Mouse (Mus musculus) kidney, embryonic 15.5 days (tissue): Measurements from ENCODE around the gene Pla2g1b. TPM values are rescaled to one million over a fixed set of nuclear protein-coding genes. Genes with fewer than 3 reads are reported as not detected.
"Not testable (repeated sequence)": the region's sequence is repeated elsewhere in the genome, so short reads cannot be mapped to it uniquely, and the experiment has no call there.

Experiments used
- ATAC-seq: fragments of 200-750 bp; cut with Nextera tagmentation; replicated peaks from 2 replicates; pipeline ENCODE4 v1.8.0; 2017; ENCODE audit warnings: moderate TSS enrichment; ENCODE audit not compliant: low FRiP score
- H3K27ac ChIP-seq: fragments of 300-500 bp; sonication (generic); 2 replicates; pipeline ENCODE4 v1.5.1; 2015; ENCODE audit warnings: mild to moderate bottlenecking, inconsistent platforms
- H3K27me3 ChIP-seq: fragments of 300-500 bp; sonication (generic); 2 replicates; pipeline ENCODE4 v1.6.1; 2015; ENCODE audit warnings: inconsistent platforms
- H3K36me3 ChIP-seq: fragments of 300-500 bp; sonication (generic); 2 replicates; pipeline ENCODE4 v1.6.1; 2015; ENCODE audit warnings: inconsistent platforms
- H3K4me1 ChIP-seq: fragments of 300-500 bp; sonication (generic); 2 replicates; pipeline ENCODE4 v1.6.1; 2015; ENCODE audit warnings: inconsistent platforms
- H3K4me2 ChIP-seq: fragments of 300-500 bp; sonication (generic); 2 replicates; pipeline ENCODE4 v1.6.1; 2015; ENCODE audit warnings: moderate library complexity, mild to moderate bottlenecking, inconsistent platforms
- H3K4me3 ChIP-seq: fragments of 300-500 bp; sonication (generic); replicated peaks from 2 replicates; pipeline ENCODE4 v1.5.1; 2015; ENCODE audit warnings: mild to moderate bottlenecking, inconsistent platforms
- H3K9ac ChIP-seq: fragments of 300-500 bp; sonication (generic); 2 replicates; pipeline ENCODE4 v1.6.1; 2015; ENCODE audit warnings: mild to moderate bottlenecking, inconsistent platforms
- H3K9me3 ChIP-seq: fragments of 300-500 bp; sonication (generic); replicated peaks from 2 replicates; pipeline ENCODE4 v1.6.1; 2016; ENCODE audit warnings: inconsistent platforms
- WGBS: fragments of 180-500 bp; shearing (Covaris S2); methylation state at CpG from one replicate; pipeline ENCODE4 v1.1.7; 2015; ENCODE audit warnings: mixed read lengths; 5-methylcytosine and 5-hydroxymethylcytosine counted together
- polyA plus RNA-seq: library from polyadenylated mRNA; unstranded; fragments of >200 nt; fragmentation: Nextera tagmentation; extraction: Ambion mirVana; gene quantifications from 2 replicates; pipeline ENCODE4 v1.2.1, GENCODE M21; 2015

Pla2g1b gene
- polyA plus RNA-seq, 1 experiment from 2014 or later, result 0.61 TPM

DNA sequence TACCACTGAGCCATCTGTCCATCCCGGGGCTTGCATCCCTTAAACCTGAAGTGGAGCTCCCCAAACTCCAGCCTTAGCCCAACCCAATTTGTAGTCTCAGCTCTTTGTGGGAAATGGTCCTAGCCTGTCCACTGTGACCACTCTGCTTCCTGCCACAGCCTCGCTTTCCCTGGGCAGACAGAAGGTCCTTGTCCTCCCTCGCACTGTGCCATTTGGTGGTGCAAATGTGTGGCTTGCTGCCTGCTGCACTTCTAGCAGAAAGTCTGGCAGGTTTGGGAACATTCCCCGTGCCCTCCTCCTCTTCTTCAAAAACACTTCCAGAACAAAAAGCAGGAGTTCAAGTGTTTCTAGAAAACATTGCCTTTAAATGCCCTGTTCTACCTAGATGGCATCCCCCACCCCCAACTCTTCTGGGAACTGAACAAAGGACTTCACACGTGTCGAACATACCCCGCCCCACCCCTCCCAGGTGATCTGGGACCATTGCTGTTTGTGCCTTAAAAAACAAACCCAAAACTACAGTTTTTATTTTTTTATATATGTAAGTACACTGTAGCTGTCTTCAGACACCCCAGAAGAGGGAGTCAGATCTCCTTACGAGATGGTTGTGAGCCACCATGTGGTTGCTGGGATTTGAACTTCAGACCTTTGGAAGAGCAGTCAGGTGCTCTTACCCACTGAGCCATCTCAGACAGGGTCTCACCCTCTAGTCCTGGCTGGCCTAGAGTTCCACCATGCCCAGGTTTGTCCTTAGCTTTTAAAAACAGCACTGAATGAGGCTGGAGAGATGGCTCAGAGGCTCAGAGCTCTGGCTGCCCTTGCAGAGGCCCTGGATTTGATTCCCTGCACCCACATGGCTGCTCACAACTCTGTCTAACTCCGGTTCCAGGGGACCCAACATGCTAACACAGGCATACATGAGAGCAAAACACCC lies 32.5 kb downstream of the Pla2g1b start:
- H3K4me2 ChIP-seq, result no peak overlapping the region
- 41% methylated on average over 9 of the region's 9 CpGs for WGBS

DNA sequence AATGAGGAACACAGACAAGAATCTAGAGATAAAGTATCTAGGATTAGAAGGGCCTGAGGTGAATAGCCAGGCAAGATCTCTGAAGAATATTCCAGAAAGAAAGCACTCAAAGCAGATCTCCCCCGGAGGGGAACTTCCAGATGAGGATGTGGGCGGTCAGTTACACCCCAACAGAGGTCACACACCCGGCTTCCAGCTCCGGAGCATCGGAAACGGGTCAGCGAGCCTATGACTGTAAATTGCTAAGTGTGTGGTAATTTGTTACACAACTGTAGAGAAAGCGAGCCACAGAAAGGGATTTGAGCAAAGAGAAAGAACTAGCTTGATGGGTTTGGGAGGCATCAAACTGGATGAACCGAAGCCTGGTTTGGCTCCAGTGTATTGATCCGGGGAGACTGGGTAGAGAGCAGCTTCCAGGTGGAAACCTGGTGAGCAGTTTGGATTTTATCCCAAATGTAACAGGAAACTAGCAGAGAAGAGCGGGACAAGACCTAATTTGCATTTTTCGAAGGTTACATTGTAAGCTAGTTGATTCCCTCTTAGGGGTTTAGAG lies 34.4 kb downstream of the Pla2g1b start:
- Histone ChIP-seq H3K27ac (no peak overlapping the region), H3K9ac (no peak overlapping the region)

More for the DNA sequence above, 32.5 kb downstream of the Pla2g1b start:
- Histone ChIP-seq H3K9me3 (no peaks in the 10 kb centered on the region), H3K27me3 (no peaks in the 10 kb centered on the region), H3K4me1 (peaks cover 15% of the 10 kb centered on the region), H3K9ac (no peak overlapping the region), H3K27ac (no peak overlapping the region), H3K36me3 (no peaks in the 10 kb centered on the region), H3K4me3 (no peak overlapping the region)
- no peak for ATAC-seq

DNA sequence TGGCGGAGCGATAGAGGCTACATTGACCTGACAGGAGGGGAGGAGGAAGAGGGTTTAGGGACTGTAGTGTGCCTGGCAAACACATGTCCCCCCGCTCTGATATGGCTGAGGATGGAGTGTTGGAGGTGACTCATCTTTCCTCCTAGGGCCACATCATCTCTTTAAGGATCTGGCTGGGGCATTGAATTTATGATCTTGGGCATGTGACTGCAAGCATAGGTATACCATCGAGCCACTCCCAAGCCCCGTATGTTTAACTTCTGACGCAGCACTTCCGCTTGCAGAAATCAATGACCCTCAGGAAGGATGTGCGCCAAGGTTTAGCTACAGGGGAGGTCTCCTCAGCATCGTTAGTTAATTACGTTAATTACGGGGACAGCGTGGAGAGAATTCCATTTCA lies 37.0 kb downstream of the Pla2g1b start:
- no peak overlapping the region for H3K4me2 ChIP-seq
- H3K27ac ChIP-seq, result no peak overlapping the region
- H3K4me1 ChIP-seq, result peaks cover 21% of the 10 kb centered on the region
- 61% methylated on average over 12 of the region's 12 CpGs for WGBS
- H3K4me3 ChIP-seq, result no peak overlapping the region
- H3K9ac ChIP-seq, result no peak overlapping the region
- no peaks in the 10 kb centered on the region for H3K36me3 ChIP-seq
- no peaks in the 10 kb centered on the region for H3K27me3 ChIP-seq
- no peaks in the 10 kb centered on the region for H3K9me3 ChIP-seq
- ATAC-seq, result no peak

More for the DNA sequence above, 34.4 kb downstream of the Pla2g1b start:
- Histone ChIP-seq H3K27me3 (no peaks in the 10 kb centered on the region), H3K36me3 (no peaks in the 10 kb centered on the region), H3K4me3 (no peak overlapping the region), H3K4me1 (peaks cover 9% of the 10 kb centered on the region), H3K4me2 (no peak overlapping the region), H3K9me3 (no peaks in the 10 kb centered on the region)
- 45% methylated on average over 12 of the region's 12 CpGs for WGBS
- no peak for ATAC-seq

DNA sequence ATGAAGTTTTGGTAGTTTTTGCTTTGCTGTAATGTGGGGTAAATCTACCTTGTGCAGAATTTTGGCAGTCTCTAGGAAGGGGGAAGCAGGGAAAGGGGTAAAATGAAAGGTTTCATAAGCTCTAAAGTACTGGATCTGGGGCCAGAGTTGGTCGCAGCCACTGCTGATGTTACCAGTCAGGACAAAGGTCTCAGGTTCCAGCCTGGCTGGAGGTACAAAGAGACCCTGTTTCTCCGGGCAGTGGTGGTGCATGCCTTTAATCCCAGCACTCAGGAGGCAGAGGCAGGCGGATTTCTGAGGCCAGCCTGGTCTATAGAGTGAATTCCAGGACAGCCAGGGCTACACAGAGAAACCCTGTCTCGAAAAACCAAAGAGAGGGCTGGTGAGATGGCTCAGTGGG lies 39.6 kb downstream of the Pla2g1b start:
- not testable (repeated sequence) for H3K36me3 ChIP-seq, H3K9me3 ChIP-seq, H3K27ac ChIP-seq, ATAC-seq, H3K27me3 ChIP-seq, H3K4me3 ChIP-seq, H3K4me2 ChIP-seq, H3K9ac ChIP-seq
- 69% methylated on average over 4 of the region's 4 CpGs for WGBS
- H3K4me1 ChIP-seq, result peaks cover 41% of the 10 kb centered on the region

DNA sequence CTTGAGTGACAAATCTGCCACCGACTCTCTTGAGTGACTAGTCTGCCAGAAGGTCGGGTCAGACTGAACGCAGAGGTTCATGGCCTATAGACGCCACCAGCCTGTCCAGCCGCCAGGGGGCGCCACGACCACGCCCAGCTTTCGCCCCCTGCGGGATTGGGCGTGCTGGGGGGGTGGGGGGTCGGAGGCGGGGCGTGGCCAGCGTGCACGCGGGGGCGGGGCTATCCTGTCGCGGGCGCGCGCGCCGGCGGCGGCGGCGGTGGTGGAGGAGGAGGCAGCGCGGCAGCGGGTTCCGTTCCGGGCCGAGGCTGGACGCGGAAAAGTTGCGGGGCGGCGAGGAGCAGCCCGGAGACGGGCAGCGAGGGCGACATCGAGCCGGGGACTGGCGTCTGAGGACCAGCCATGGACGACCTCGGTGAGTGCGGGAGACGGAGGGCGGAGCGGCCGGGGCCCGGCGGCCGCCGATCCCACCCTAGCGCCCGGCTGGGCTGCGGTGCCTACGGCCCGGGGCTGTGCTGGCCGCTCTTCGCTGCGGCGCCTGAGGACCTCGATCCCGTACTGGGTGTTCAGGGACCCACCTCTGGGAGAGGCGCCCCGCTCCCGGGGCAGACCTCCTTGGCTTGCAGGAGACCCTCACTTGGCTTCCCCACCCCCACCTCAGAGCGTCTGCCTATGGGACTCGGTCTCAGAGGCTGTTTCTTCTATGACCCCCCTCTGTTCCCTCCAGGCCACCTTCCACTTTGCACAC lies 40.6 kb downstream of the Pla2g1b start, which contains the start of gene Pxn:
Pxn (plus strand) TSS at position 223 of the 748 bp plus-strand sequence.
- under 1% methylated on average over 62 of the region's 74 CpGs for WGBS
- ATAC-seq, result peak; percentile 76
- Histone ChIP-seq H3K9me3 (no peaks in the 10 kb centered on the region), H3K4me1 (peaks cover 41% of the 10 kb centered on the region), H3K4me3 (peak within 1 kb of the TSS; percentile 96), H3K9ac (peak within 1 kb of the TSS; percentile 93), H3K4me2 (peak within 1 kb of the TSS; percentile 83), H3K27me3 (no peaks in the 10 kb centered on the region), H3K36me3 (no peaks in the 10 kb centered on the region), H3K27ac (peak within 1 kb of the TSS; percentile 89)

DNA sequence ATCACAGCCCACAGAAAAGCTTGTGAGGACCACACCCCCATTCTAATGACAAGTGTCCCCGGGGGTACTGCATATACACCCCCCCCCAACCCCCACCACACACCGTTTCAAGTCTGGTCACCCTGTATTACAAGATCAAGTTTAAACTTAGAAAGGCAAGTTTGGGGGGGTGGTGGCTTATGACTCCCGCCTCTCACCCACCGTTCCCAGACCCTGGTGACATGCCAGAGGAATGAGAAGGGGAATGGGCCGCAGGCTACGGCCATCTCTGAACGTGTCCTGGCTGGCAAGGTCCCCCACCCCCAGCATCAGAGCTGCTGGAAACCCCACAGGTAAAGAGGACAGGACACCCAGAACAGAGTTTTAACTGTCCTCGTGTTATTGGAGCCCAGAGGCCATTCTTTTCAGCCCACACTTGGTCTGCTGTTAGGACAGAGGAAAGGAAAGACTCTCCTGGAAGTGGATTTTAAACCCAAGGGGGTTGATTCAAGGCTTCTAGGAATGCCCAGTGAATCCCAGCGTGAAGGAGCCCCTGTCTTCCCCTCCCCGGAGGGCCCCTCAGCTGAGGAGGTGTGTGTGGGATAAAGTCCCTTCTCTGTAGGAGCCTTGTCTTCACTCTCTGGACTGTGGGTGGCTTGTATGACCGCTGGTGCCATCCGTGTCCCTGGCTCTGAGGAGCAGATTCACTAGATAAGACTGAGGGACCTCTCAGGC lies 41.4 kb downstream of the Pla2g1b start:
- ATAC-seq, result no peak
- 14% methylated on average over 12 of the region's 12 CpGs for WGBS

DNA sequence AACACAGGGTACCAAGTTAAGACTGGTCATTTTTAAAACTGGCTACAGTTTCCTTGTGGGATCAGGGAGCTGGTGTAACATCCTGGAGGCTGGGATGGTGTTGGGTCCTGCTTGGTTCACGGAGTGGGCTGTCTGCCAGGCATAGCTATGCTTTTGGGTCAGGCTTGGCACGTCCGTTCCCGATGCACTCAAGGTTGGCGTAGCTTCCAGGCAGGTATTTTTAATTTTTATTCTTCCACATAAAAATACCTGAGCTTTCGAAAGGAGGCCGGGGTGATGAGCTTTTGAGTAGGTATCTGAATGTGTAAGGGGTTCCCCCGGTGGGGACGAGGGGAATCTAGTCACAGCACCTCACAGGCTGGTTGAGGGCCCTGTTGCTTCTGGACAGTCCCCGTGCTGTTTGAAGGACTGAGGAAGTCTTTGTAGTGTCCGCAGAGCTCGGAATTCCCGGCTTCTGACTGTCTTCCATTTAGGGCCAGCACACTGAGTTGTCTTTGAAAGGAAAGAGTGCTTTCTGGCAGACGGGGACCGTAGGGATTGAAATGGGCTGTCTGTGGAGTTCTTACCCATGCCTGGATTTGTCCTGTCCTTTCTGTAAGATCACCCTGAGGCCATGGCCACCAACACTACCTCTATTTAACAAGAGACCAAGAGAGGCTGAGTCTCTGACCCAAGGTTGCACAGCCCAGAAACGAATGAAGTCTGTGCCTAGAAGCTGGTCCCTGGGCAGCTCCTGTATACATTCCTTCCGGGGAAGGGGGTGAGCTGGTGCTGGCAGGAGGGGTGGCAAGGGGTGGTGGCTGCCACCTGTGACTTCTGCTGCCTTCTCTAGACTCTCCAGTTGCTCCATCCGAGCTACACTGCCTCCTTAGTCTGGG lies 42.2 kb downstream of the Pla2g1b start:
- 35% methylated on average over 18 of the region's 18 CpGs for WGBS
- peak overlapping the region; percentile 93 for H3K9ac ChIP-seq
- peaks cover 3% of the 10 kb centered on the region; the same call in 1 of the 2 replicates for H3K36me3 ChIP-seq
- H3K4me3 ChIP-seq, result peak overlapping the region; percentile 96
- no peak for ATAC-seq
- peaks cover 48% of the 10 kb centered on the region for H3K4me1 ChIP-seq
- H3K4me2 ChIP-seq, result peak overlapping the region; percentile 83
- H3K9me3 ChIP-seq, result no peaks in the 10 kb centered on the region
- no peaks in the 10 kb centered on the region for H3K27me3 ChIP-seq
- peak overlapping the region; percentile 89 for H3K27ac ChIP-seq

More for the DNA sequence above, 41.4 kb downstream of the Pla2g1b start:
- Histone ChIP-seq H3K4me2 (peak overlapping the region; percentile 83), H3K4me1 (peaks cover 47% of the 10 kb centered on the region), H3K36me3 (no peaks in the 10 kb centered on the region), H3K4me3 (peak overlapping the region; percentile 96), H3K27ac (peak overlapping the region; percentile 89), H3K27me3 (no peaks in the 10 kb centered on the region), H3K9me3 (no peaks in the 10 kb centered on the region), H3K9ac (peak overlapping the region; percentile 93)

DNA sequence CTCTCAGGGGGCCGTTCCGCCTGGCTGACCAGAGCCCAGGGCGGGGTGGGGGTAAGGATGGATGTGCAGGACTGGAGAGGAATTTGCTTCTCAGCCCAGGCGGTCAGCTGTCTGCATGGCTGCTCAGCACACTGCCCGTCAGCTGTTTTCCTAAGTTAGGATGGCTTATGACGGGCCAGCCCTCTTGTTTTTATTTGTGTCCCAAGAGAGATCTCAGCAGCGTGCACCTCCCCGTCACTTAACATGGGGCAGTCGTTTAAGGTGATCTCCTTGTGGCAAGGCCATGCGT lies 42.7 kb downstream of the Pla2g1b start:
- no peaks in the 10 kb centered on the region for H3K9me3 ChIP-seq
- WGBS, result 3% methylated on average over 10 of the region's 10 CpGs
- peak overlapping the region; percentile 96 for H3K4me3 ChIP-seq
- peak overlapping the region; percentile 83 for H3K4me2 ChIP-seq
- peak; percentile 89 for ATAC-seq
- H3K27ac ChIP-seq, result peak overlapping the region; percentile 89
- H3K27me3 ChIP-seq, result no peaks in the 10 kb centered on the region
- peak overlapping the region; percentile 93 for H3K9ac ChIP-seq
- peaks cover 53% of the 10 kb centered on the region for H3K4me1 ChIP-seq
- H3K36me3 ChIP-seq, result peaks cover 7% of the 10 kb centered on the region; the same call in 1 of the 2 replicates

DNA sequence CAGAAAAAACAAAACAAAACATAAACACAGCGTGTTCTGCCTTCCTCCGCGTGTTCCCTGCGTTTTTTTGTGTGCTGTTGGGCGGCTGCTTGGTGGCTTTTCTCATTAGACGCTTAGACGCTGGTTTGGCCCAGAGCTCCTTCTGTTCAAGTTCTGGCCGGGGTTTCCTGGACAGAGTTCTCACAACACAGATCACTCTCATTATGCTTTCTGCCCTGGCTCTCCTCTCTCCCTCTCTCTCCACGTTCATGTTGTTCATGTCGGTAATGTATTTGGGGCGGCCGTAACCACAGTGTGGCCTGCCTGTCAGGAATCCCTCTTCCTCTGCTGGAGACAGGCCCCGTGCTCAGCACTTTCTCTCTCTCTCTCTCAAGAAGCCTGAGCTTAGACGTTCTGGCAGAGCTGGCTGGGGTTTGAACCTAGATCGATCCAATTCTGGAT lies 43.3 kb downstream of the Pla2g1b start:
- Histone ChIP-seq H3K27ac (peak overlapping the region; percentile 89), H3K9ac (peak overlapping the region; percentile 19; the same call in 1 of the 2 replicates), H3K36me3 (peaks cover 7% of the 10 kb centered on the region; the same call in 1 of the 2 replicates), H3K4me1 (peaks cover 59% of the 10 kb centered on the region), H3K4me2 (peak overlapping the region; percentile 83), H3K27me3 (no peaks in the 10 kb centered on the region), H3K4me3 (peak overlapping the region; percentile 96), H3K9me3 (no peaks in the 10 kb centered on the region)
- no peak for ATAC-seq
- 11% methylated on average over 15 of the region's 15 CpGs for WGBS

DNA sequence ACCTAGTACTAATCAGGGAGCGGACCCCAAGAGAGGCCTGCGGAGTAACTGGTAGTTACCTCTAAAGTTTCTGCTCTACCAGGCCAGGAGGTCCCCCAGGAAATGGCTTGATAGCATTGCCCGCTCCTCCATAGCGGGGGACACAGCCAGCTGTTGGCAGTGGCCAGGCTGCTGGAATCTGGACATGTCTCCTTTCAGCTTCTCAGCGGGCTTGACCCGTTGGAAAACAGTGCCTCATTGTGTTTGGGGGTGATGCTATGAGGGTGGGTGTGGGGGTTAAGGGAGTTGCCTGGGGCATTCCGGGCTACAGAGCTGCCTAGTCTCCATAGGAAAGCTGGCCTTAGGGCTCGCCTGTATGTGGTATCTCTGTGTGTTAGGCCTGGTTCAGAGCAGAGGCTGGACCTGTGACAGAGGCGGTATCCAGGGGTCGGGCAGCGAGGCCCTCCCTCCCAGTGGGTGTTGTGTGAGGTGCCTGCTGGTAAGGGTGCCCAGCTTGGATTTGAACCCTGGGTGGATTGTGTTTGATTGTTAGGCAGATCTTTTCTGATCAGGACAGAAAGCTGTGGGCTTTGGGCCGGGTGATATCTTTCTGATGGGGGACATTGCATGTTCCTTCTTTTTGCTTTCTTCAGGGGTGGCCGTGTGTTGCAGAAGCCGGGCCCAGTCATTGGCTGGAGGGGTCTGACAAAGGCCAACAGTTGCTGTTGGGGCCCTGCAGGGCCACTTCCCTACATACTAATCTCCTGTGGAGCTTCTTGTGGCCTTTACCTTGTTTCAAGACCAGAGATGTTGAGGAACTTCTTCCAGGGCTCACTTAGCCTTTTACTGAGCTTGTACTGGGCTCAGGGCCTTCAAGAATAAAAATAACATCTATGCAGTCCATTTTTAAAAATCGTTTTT lies 44.0 kb downstream of the Pla2g1b start:
- Histone ChIP-seq H3K4me3 (peak overlapping the region; percentile 96), H3K27ac (peak overlapping the region; percentile 89), H3K9ac (peak overlapping the region; percentile 19; the same call in 1 of the 2 replicates), H3K4me1 (peaks cover 66% of the 10 kb centered on the region), H3K9me3 (no peaks in the 10 kb centered on the region), H3K4me2 (peak overlapping the region; percentile 83), H3K27me3 (no peaks in the 10 kb centered on the region), H3K36me3 (peaks cover 7% of the 10 kb centered on the region; the same call in 1 of the 2 replicates)
- 70% methylated on average over 15 of the region's 15 CpGs for WGBS
- no peak for ATAC-seq
